Mouse (Mus musculus): Measurements from ENCODE around the gene Stx7. TPM values are rescaled to one million over a fixed set of nuclear protein-coding genes. Genes with fewer than 3 reads are reported as not detected.

Gene Stx7
- total and polyA plus RNA-seq, 3 experiments = 36.1 to 37.7 TPM; not detected in 1

DNA sequence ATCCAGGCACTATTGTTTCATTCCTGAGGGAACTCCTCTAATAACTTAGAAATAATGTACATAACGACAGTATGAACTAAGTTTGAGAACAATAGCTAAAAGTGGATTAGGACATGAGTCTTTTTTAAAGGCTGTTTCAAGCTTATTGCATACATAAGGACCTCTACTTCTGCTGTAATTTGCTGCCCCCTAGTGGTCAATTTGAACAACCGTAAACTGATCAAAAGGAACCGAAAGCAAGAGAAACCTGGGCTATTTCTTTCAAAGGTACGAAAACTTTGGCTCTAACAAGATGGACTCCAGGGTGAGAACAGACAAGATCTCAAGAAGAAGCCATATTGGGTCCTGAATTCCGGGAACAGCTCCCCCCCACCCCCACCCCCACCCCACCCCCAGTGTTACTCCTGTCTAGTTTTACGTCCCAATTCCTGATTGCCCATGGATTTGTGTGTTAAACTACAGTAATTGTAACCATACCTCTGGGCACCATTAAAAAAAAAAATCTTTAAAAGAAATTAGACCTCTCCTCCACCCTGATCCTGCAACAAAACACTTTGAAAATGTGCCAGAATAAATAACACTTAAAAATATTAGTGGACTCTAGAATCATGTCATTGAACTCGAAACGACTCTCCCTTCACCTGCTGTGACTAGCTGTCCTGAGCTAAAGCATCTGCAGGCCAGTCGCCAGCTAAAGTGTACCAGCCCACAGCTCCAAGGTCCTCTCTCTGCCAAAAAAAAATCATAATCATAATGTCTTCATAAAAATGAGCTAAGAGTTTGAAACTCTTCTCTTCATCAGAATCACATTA, 17.4 kb upstream of the Stx7 start:
- H3K27ac ChIP-seq (ENCODE audit: control insufficient read depth, low read depth, low read length) = peak overlapping the region; percentile 77
- no peaks in the 10 kb centered on the region for H3K9me3 ChIP-seq (replicated peaks; ENCODE audit: insufficient read depth, low read length)
- H3K9ac ChIP-seq (ENCODE audit: control insufficient read depth, low read depth, low read length, poor library complexity, severe bottlenecking) = peak overlapping the region; percentile 73
- peaks cover 6 to 15% of the 10 kb centered on the region in 2 experiments for H3K4me1 ChIP-seq (ENCODE audit: control insufficient read depth in 1 of 2, insufficient read depth in 2 of 2, low read length in 2 of 2)
- peak overlapping the region; percentile 61 to 81 for H3K4me3 ChIP-seq (ENCODE audit: control insufficient read depth in 1 of 2, insufficient read depth in 1 of 2, low read depth in 2 of 2, low read length in 2 of 2)
- peak; percentile 92 for DNase-seq (ENCODE audit: low read depth, low spot score)
- no peaks in the 10 kb centered on the region for H3K79me2 ChIP-seq (ENCODE audit: control insufficient read depth, insufficient read depth, low read length, poor library complexity)
- peaks cover 0 to 23% of the 10 kb centered on the region in 2 experiments; a peak in 2 of 4 replicates for H3K36me3 ChIP-seq (ENCODE audit: control insufficient read depth in 1 of 2, insufficient read depth in 2 of 2, low read length in 2 of 2)
- H3K27me3 ChIP-seq (ENCODE audit: control insufficient read depth in 1 of 2, insufficient read depth in 2 of 2, low read length in 2 of 2) = no peaks in the 10 kb centered on the region
- TF ChIP-seq ZC3H11A (IDR thresholded peaks at IDR 0.05; ENCODE audit: low read depth, low read length) (peak; percentile 73), ZKSCAN1 (IDR thresholded peaks at IDR 0.05; ENCODE audit: low read depth, low read length) (no peak), KAT2A (conservative IDR thresholded peaks at IDR 0.05; ENCODE audit: low read depth, low read length) (no peak), E2F4 (IDR thresholded peaks at IDR 0.05; ENCODE audit: borderline replicate concordance, low read depth, low read length) (no peak), NELFE (IDR thresholded peaks at IDR 0.05; ENCODE audit: low read depth, low read length) (no peak; the same call in 1 of the 2 replicates), RAD21 (IDR thresholded peaks at IDR 0.05; ENCODE audit: low read depth, low read length) (peak; percentile 91), MAX (IDR thresholded peaks at IDR 0.05; ENCODE audit: low read length) (no peak), HCFC1 (IDR thresholded peaks at IDR 0.05; ENCODE audit: low read depth, low read length) (peak; percentile 42; the same call in 1 of the 2 replicates), EP300 (IDR thresholded peaks at IDR 0.05; ENCODE audit: low read depth in 1 of 2, low read length in 2 of 2) (no peak), CTCF (IDR thresholded peaks at IDR 0.05 in 2 of 3, conservative IDR thresholded peaks at IDR 0.05 in 1 of 3; ENCODE audit: control insufficient read depth in 1 of 3, insufficient read depth in 1 of 3, low read depth in 2 of 3, low read length in 3 of 3, poor library complexity in 1 of 3, severe bottlenecking in 1 of 3) (peak; percentile 22 to 94 (median 63); a peak in 4 of 6 replicates), SMC3 (IDR thresholded peaks at IDR 0.05; ENCODE audit: low read depth, low read length) (peak; percentile 67), POLR2A (IDR thresholded peaks at IDR 0.05; ENCODE audit: control insufficient read depth in 1 of 2, insufficient read depth in 1 of 2, low read depth in 1 of 2, low read length in 2 of 2, poor library complexity in 1 of 2) (no peak), POLR2AphosphoS5 (IDR thresholded peaks at IDR 0.05; ENCODE audit: borderline replicate concordance, low read depth, low read length) (no peak), ETS1 (IDR thresholded peaks at IDR 0.05; ENCODE audit: low read depth, low read length) (no peak), MYC (IDR thresholded peaks at IDR 0.05; ENCODE audit: low read depth, low read length) (0 out of 2 replicates have a peak, but pooled peaks have one; percentile 22), MXI1 (IDR thresholded peaks at IDR 0.05; ENCODE audit: low read depth, low read length) (no peak; the same call in 1 of the 2 replicates), MEF2A (IDR thresholded peaks at IDR 0.05; ENCODE audit: extremely low read depth, insufficient replicate concordance, low read depth, low read length, poor library complexity, severe bottlenecking) (no peak), POLR2AphosphoS2 (IDR thresholded peaks at IDR 0.05; ENCODE audit: low read length) (no peak; the same call in 1 of the 2 replicates), BHLHE40 (IDR thresholded peaks at IDR 0.05; ENCODE audit: borderline replicate concordance, low read depth, low read length) (no peak), TAL1 (IDR thresholded peaks at IDR 0.05; ENCODE audit: low read length) (no peak), MAFK (IDR thresholded peaks at IDR 0.05; ENCODE audit: borderline replicate concordance, low read depth, low read length) (no peak), SIN3A (IDR thresholded peaks at IDR 0.05; ENCODE audit: low read length) (peak; percentile 78), USF2 (IDR thresholded peaks at IDR 0.05; ENCODE audit: borderline replicate concordance in 1 of 2, insufficient read depth in 1 of 2, low read depth in 1 of 2, low read length in 2 of 2) (no peak), TBP (IDR thresholded peaks at IDR 0.05; ENCODE audit: low read depth, low read length) (peak; percentile 23; the same call in 1 of the 2 replicates), GABPA (IDR thresholded peaks at IDR 0.05; ENCODE audit: low read depth, low read length) (no peak), ELF1 (IDR thresholded peaks at IDR 0.05; ENCODE audit: low read depth, low read length) (no peak), ZNF384 (IDR thresholded peaks at IDR 0.05; ENCODE audit: low read depth, low read length) (no peak), JUND (IDR thresholded peaks at IDR 0.05; ENCODE audit: low read depth, low read length) (no peak; the same call in 1 of the 2 replicates), NRF1 (IDR thresholded peaks at IDR 0.05; ENCODE audit: insufficient read depth, low read depth, low read length, poor library complexity, severe bottlenecking) (no peak), UBTF (IDR thresholded peaks at IDR 0.05; ENCODE audit: borderline replicate concordance, insufficient read depth, low read depth, low read length) (no peak), TCF12 (IDR thresholded peaks at IDR 0.05; ENCODE audit: low read depth, low read length) (no peak), CHD1 (IDR thresholded peaks at IDR 0.05; ENCODE audit: low read depth, low read length) (0 out of 2 replicates have a peak, but pooled peaks have one; percentile 83), MAZ (IDR thresholded peaks at IDR 0.05; ENCODE audit: low read depth, low read length) (no peak), USF1 (IDR thresholded peaks at IDR 0.05; ENCODE audit: low read depth, low read length) (no peak), GATA1 (IDR thresholded peaks at IDR 0.05; ENCODE audit: low read depth, low read length) (0 out of 2 replicates have a peak, but pooled peaks have one; percentile 13)
